Mouse (Mus musculus) heart, adult 2 months (tissue): ENCODE measurements around the gene Zfp768. TPM values are rescaled to one million over a fixed set of nuclear protein-coding genes. Genes with fewer than 3 reads are reported as not detected.
"Not testable (repeated sequence)": the region's sequence is repeated elsewhere in the genome, so short reads cannot be mapped to it uniquely, and the experiment has no call there.

Experiments
- DNase-seq, 2 experiments: peaks; one replicate each; pipeline ENCODE4 v3.0.0; 2021
- H3K27ac ChIP-seq: fragments of 200-600 bp; 2 replicates; pipeline ENCODE4 v1.8.1; 2022
- H3K27me3 ChIP-seq: fragments of 200-500 bp; 2 replicates; pipeline ENCODE4 v1.6.1; 2012; ENCODE audit warnings: mild to moderate bottlenecking, low read length, inconsistent platforms, mixed read lengths; ENCODE audit not compliant: control insufficient read depth, insufficient read depth
- H3K36me3 ChIP-seq: fragments of 200-500 bp; 2 replicates; pipeline ENCODE4 v1.6.1; 2012; ENCODE audit warnings: low read length, inconsistent platforms; ENCODE audit not compliant: control insufficient read depth, insufficient read depth
- H3K4me1 ChIP-seq: fragments of 200-500 bp; 2 replicates; pipeline ENCODE4 v1.6.1; 2011; ENCODE audit warnings: low read length; ENCODE audit not compliant: control insufficient read depth, insufficient read depth
- H3K4me3 ChIP-seq: fragments of 200-600 bp; 2 replicates; pipeline ENCODE4 v1.8.1; 2022
- H3K79me2 ChIP-seq: fragments of 200-500 bp; replicated peaks from 2 replicates; pipeline ENCODE4 v1.6.1; 2012; ENCODE audit warnings: mild to moderate bottlenecking, inconsistent platforms, low read length, moderate library complexity, mixed read lengths; ENCODE audit not compliant: control insufficient read depth, insufficient read depth
- H3K9ac ChIP-seq: fragments of 200-500 bp; 2 replicates; pipeline ENCODE4 v1.6.1; 2012; ENCODE audit warnings: low read depth, mild to moderate bottlenecking, control low read depth, inconsistent platforms, low read length, mixed read lengths
- CTCF ChIP-seq: fragments of 200-600 bp; IDR thresholded peaks from 2 replicates; pipeline ENCODE4 v1.8.1; 2022; ENCODE audit warnings: antibody characterized with exemption, mild to moderate bottlenecking, moderate library complexity
- EP300 ChIP-seq: fragments of 200-500 bp; IDR thresholded peaks from 2 replicates; pipeline ENCODE4 v1.6.1; 2011; ENCODE audit warnings: low read depth, low read length, control low read depth; ENCODE audit not compliant: insufficient read depth
- POLR2A ChIP-seq: fragments of 200-500 bp; IDR thresholded peaks from 2 replicates; pipeline ENCODE4 v1.6.1; 2011; ENCODE audit warnings: mild to moderate bottlenecking, low read depth, low read length, control low read depth; ENCODE audit not compliant: insufficient read depth
- WGBS: fragments of 180-500 bp; shearing (Covaris S2); methylation state at CpG from one replicate; pipeline ENCODE4 v1.1.7; 2018; 5-methylcytosine and 5-hydroxymethylcytosine counted together
- intact Hi-C: fragments of 180-260 bp; cut with DNase I; formaldehyde crosslinking; loops from one replicate; pipeline ENCODE4 v1.15.1; 2025
- polyA plus RNA-seq: library from polyadenylated mRNA; depleted of rRNA; stranded (reverse); fragments of >200 nt; gene quantifications from 2 replicates; pipeline ENCODE4 v1.2.3, GENCODE M21; 2012
- total RNA-seq, 2 experiments: library from RNA; stranded (reverse); gene quantifications; 2 replicates each; pipeline ENCODE4 v1.2.3; 2021

Zfp768 gene
- total and polyA plus RNA-seq, 3 experiments, result 31.6 to 37.2 (median 36.5) TPM

DNA sequence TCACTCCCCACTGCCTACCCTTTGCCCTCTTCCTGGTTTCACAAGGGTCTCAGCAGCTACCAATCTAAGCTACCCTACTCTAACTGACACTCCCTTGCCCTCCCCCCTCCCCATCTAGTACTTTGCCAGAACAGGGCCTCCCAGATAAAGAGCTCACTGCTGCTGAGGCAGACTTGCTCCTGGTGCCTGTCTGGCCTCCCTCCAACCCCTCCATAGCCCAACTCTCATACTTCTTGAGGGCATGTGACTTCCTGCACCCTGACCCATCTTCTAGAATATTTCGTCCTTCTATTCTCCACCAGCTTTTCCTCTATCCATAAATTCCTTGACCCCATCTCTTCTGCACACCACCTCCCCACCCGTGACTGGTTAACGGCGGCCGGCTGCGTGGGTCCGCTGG lies 2.5 kb downstream of the Zfp768 start:
- TF ChIP-seq CTCF, result no peak
- no peak for TF ChIP-seq EP300
- no peak for TF ChIP-seq POLR2A
- H3K4me1 ChIP-seq, result no peaks in the 10 kb centered on the region
- no peak overlapping the region for H3K27ac ChIP-seq
- H3K9ac ChIP-seq, result no peak overlapping the region
- no peak for DNase-seq
- H3K36me3 ChIP-seq, result peaks cover 4% of the 10 kb centered on the region
- 0 out of 2 replicates have a peak, but pooled peaks cover 2% of the 10 kb centered on the region for H3K79me2 ChIP-seq
- intact Hi-C loops, result no loop called here
- WGBS, result 82% methylated on average over 7 of the region's 7 CpGs
- H3K27me3 ChIP-seq, result no peaks in the 10 kb centered on the region
- H3K4me3 ChIP-seq, result no peak overlapping the region

DNA sequence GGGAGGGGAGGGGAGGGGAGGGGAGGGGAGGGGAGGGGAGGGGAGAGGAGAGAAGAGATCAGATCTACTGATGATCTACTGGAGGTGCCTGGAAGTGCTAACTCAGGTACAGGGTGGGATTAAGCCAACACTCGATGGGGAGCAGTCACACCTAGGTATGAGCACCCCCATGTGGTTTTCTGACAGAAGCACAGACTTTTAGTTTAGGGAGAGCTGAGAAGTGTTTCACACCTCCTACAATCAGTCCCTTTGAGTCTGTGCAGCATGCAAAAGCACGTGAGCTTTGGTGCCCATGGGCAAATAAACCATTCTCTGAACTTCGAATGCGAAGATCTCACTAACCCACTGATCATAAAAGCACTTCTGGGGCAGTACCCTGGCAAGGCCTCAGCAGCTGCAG lies 3.1 kb downstream of the Zfp768 start:
- peaks cover 4% of the 10 kb centered on the region for H3K36me3 ChIP-seq
- H3K4me3 ChIP-seq, result no peak overlapping the region
- no peaks in the 10 kb centered on the region for H3K4me1 ChIP-seq
- intact Hi-C loops, result no loop called here
- no peak overlapping the region for H3K9ac ChIP-seq
- WGBS, result 55% methylated on average over 4 of the region's 4 CpGs
- 0 out of 2 replicates have a peak, but pooled peaks cover 2% of the 10 kb centered on the region for H3K79me2 ChIP-seq
- TF ChIP-seq CTCF (peak; percentile 45), EP300 (no peak), POLR2A (no peak)
- no peak overlapping the region for H3K27ac ChIP-seq
- DNase-seq, result no peak
- no peaks in the 10 kb centered on the region for H3K27me3 ChIP-seq

DNA sequence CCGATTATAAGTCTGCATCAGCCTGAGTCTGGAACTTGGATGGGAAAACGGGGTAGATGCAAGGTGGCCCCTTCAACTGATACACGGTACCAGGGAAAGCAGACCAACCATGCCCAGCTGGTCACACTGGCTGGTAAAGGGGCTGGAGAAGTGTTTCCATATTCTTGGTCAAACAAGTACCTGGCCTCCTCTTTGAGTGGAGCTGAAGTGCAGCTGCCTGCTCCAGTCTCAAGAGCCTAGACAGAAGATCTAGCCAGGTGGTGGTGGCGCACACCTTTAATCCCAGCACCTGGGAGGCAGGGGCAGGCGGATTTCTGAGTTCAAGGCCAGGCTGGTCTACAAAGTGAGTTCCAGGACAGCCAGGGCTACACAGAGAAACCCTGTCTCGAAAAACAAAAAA lies 3.5 kb downstream of the Zfp768 start:
- DNase-seq, intact Hi-C loops, H3K36me3 ChIP-seq, H3K27me3 ChIP-seq, H3K79me2 ChIP-seq, H3K27ac ChIP-seq, H3K4me1 ChIP-seq, H3K9ac ChIP-seq, H3K4me3 ChIP-seq: not testable (repeated sequence)
- 91% methylated on average over 6 of the region's 6 CpGs for WGBS

DNA sequence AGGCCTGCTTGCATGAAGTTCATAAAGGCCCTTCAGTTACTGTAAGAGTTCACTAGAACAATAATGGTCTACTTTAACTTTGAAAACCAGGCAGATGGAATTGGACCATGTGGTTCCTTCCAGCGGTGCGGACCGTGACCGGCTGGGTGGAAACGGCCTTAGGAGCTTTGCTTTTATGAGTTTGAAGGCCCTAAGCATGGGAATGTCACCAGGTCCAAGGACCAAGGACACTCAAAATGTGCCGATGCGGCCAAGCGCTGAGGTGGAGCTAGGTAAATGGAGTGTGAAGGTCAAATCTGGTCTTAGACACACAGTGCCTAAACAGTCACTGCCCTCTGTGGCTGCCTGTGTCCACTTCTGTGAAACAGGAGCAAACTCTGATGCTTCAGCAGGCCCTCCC lies 4.0 kb downstream of the Zfp768 start:
- no peak overlapping the region for H3K4me3 ChIP-seq
- intact Hi-C loops, result no loop called here
- DNase-seq, result no peak
- H3K27ac ChIP-seq, result no peak overlapping the region
- H3K4me1 ChIP-seq, result peaks cover 1% of the 10 kb centered on the region; the same call in 1 of the 2 replicates
- WGBS, result 92% methylated on average over 8 of the region's 8 CpGs
- 0 out of 2 replicates have a peak, but pooled peaks cover 2% of the 10 kb centered on the region for H3K79me2 ChIP-seq
- H3K36me3 ChIP-seq, result peaks cover 4% of the 10 kb centered on the region
- TF ChIP-seq EP300 (no peak), POLR2A (no peak), CTCF (no peak)
- H3K27me3 ChIP-seq, result no peaks in the 10 kb centered on the region
- no peak overlapping the region for H3K9ac ChIP-seq

DNA sequence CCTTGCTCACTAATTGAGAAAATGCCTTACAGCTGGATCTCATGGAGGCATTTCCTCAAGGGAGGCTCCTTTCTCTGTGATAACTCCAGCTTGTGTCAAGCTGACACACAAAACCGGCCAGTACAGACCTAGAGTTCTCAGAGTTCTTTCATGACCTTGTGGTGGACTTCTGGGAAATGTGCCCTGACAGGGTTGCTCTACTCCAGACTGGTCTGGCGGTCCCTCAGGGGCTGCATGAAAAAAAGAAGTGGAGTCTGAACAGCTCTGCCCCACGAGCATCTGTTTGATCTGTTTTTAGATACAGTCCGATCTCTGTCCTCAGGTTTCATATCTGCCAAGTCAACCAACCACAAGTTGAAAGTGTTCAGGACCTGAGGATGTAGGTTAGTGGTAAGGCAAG lies 7.8 kb downstream of the Zfp768 start:
- intact Hi-C loops, result no loop called here
- no peak overlapping the region for H3K4me3 ChIP-seq
- no peak for DNase-seq
- H3K36me3 ChIP-seq, result no peaks in the 10 kb centered on the region
- peaks cover 1% of the 10 kb centered on the region; the same call in 1 of the 2 replicates for H3K4me1 ChIP-seq
- TF ChIP-seq CTCF, result no peak
- TF ChIP-seq POLR2A, result no peak
- no peak for TF ChIP-seq EP300
- no peak overlapping the region for H3K27ac ChIP-seq
- H3K27me3 ChIP-seq, result no peaks in the 10 kb centered on the region
- no peak overlapping the region for H3K9ac ChIP-seq
- 45% methylated on average over 4 of the region's 4 CpGs for WGBS
- no peaks in the 10 kb centered on the region for H3K79me2 ChIP-seq

DNA sequence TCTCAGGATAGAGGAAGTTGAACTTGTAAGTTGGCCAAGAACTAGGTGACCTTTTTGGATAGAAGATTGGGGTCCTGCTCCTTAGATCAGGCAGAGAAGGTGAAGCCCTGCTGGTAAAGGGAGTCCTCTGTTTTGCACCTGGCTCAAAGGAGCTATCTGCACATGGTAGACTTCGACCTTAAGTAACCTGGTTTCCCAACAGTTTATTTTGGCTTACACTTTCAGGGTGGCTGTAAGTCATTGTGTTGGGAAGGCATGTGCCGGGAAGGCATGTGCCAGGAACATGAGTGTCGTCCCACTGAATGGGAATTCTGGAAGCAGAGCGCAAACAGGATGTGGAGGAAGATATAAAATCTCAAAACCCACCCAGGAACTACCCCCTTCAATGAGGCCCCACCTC lies 9.8 kb downstream of the Zfp768 start:
- TF ChIP-seq EP300 (no peak), POLR2A (no peak), CTCF (no peak)
- Histone ChIP-seq H3K4me3 (no peak overlapping the region), H3K79me2 (no peaks in the 10 kb centered on the region), H3K4me1 (peaks cover 1% of the 10 kb centered on the region; the same call in 1 of the 2 replicates), H3K36me3 (no peaks in the 10 kb centered on the region), H3K27ac (no peak overlapping the region), H3K27me3 (no peaks in the 10 kb centered on the region), H3K9ac (no peak overlapping the region)
- intact Hi-C loops, result no loop called here
- DNase-seq, result no peak
- 39% methylated on average over 4 of the region's 4 CpGs for WGBS
